Mouse (Mus musculus) heart, embryonic 13.5 days (tissue): ENCODE results near the gene Rps15. TPM values are rescaled to one million over a fixed set of nuclear protein-coding genes. Genes with fewer than 3 reads are reported as not detected.
A peak's percentile ranks its signal among the peaks of the same experiment; 100 is the strongest.

Experiments
- ATAC-seq: fragments of 200-750 bp; cut with Nextera tagmentation; 2 replicates; pipeline ENCODE4 v1.8.0; 2017; ENCODE audit warnings: moderate TSS enrichment; ENCODE audit not compliant: insufficient number of reproducible peaks, low FRiP score, low TSS enrichment; ENCODE audit errors: extremely low read depth
- H3K27ac ChIP-seq: fragments of 300-500 bp; sonication (generic); replicated peaks from 2 replicates; pipeline ENCODE4 v1.5.1; 2015; ENCODE audit warnings: moderate library complexity, mild to moderate bottlenecking, inconsistent platforms
- H3K27me3 ChIP-seq: fragments of 300-500 bp; sonication (generic); replicated peaks from 2 replicates; pipeline ENCODE4 v1.6.1; 2015; ENCODE audit warnings: mild to moderate bottlenecking, inconsistent platforms
- H3K36me3 ChIP-seq: fragments of 300-500 bp; sonication (generic); 2 replicates; pipeline ENCODE4 v1.6.1; 2015; ENCODE audit warnings: mild to moderate bottlenecking, inconsistent platforms
- H3K4me1 ChIP-seq: fragments of 300-500 bp; sonication (generic); 2 replicates; pipeline ENCODE4 v1.6.1; 2015; ENCODE audit warnings: inconsistent platforms
- H3K4me2 ChIP-seq: fragments of 300-500 bp; sonication (generic); 2 replicates; pipeline ENCODE4 v1.6.1; 2015; ENCODE audit warnings: inconsistent platforms, mild to moderate bottlenecking, moderate library complexity
- H3K4me3 ChIP-seq: fragments of 300-500 bp; sonication (generic); 2 replicates; pipeline ENCODE4 v1.5.1; 2015; ENCODE audit warnings: moderate library complexity, mild to moderate bottlenecking, inconsistent platforms
- H3K9ac ChIP-seq: fragments of 300-500 bp; sonication (generic); 2 replicates; pipeline ENCODE4 v1.6.1; 2015; ENCODE audit warnings: inconsistent platforms, mild to moderate bottlenecking, moderate library complexity
- H3K9me3 ChIP-seq: fragments of 300-500 bp; sonication (generic); 2 replicates; pipeline ENCODE4 v1.6.1; 2016; ENCODE audit warnings: inconsistent platforms
- WGBS: fragments of 180-500 bp; shearing (Covaris S2); methylation state at CpG from one replicate; pipeline ENCODE4 v1.1.7; 2015; ENCODE audit warnings: mixed read lengths; 5-methylcytosine and 5-hydroxymethylcytosine counted together
- polyA plus RNA-seq: library from polyadenylated mRNA; unstranded; fragments of >200 nt; fragmentation: Nextera tagmentation; extraction: Ambion mirVana; gene quantifications from 2 replicates; pipeline ENCODE4 v1.2.1, GENCODE M21; 2015

Gene Rps15
- polyA plus RNA-seq, 1 experiment from 2014 or later: 621 TPM

GRCm38 (mm10) chr10:80261585-80261968 lies 30.7 kb upstream of the Rps15 start:
- peak overlapping the region; percentile 98 for H3K27ac ChIP-seq
- H3K9me3 ChIP-seq: no peaks in the 10 kb centered on the region
- peak overlapping the region; percentile 70 for H3K4me3 ChIP-seq
- no peaks in the 10 kb centered on the region for H3K27me3 ChIP-seq
- H3K4me1 ChIP-seq: peaks cover 49% of the 10 kb centered on the region
- WGBS: under 1% methylated on average over 14 of the region's 14 CpGs
- H3K9ac ChIP-seq: peak overlapping the region; percentile 81
- peaks cover 25% of the 10 kb centered on the region for H3K36me3 ChIP-seq
- ATAC-seq: peak; percentile 59
- H3K4me2 ChIP-seq: peak overlapping the region; percentile 100

- peaks cover 55% of the 10 kb centered on the region for H3K4me1 ChIP-seq
- peak overlapping the region; percentile 81 for H3K9ac ChIP-seq
- H3K4me2 ChIP-seq: peak overlapping the region; percentile 100
- peak overlapping the region; percentile 70 for H3K4me3 ChIP-seq
- H3K27me3 ChIP-seq: no peaks in the 10 kb centered on the region
- no peak for ATAC-seq
- WGBS: 74% methylated on average over 12 of the region's 12 CpGs
- no peaks in the 10 kb centered on the region for H3K9me3 ChIP-seq
- H3K27ac ChIP-seq: peak overlapping the region; percentile 98
- H3K36me3 ChIP-seq: peaks cover 22% of the 10 kb centered on the region
Measured at GRCm38 (mm10) chr10:80262169-80262568, 30.1 kb upstream of the Rps15 start.

GRCm38 (mm10) chr10:80262776-80263365 lies 29.4 kb upstream of the Rps15 start:
- H3K4me3 ChIP-seq: no peak overlapping the region
- 87% methylated on average over 10 of the region's 10 CpGs for WGBS
- H3K27ac ChIP-seq: no peak overlapping the region
- ATAC-seq: no peak
- peaks cover 62% of the 10 kb centered on the region for H3K4me1 ChIP-seq
- no peak overlapping the region for H3K9ac ChIP-seq
- H3K27me3 ChIP-seq: no peaks in the 10 kb centered on the region
- no peak overlapping the region for H3K4me2 ChIP-seq
- peaks cover 23% of the 10 kb centered on the region for H3K36me3 ChIP-seq
- H3K9me3 ChIP-seq: no peaks in the 10 kb centered on the region

- peaks cover 24% of the 10 kb centered on the region for H3K36me3 ChIP-seq
- no peaks in the 10 kb centered on the region for H3K27me3 ChIP-seq
- WGBS: under 1% methylated on average over 81 of the region's 81 CpGs
- peak; percentile 45 for ATAC-seq
- H3K9me3 ChIP-seq: no peaks in the 10 kb centered on the region
- H3K9ac ChIP-seq: peak overlapping the region; percentile 100
- peak overlapping the region; percentile 93 for H3K4me2 ChIP-seq
- peak overlapping the region; percentile 87 for H3K27ac ChIP-seq
- H3K4me1 ChIP-seq: peaks cover 65% of the 10 kb centered on the region
- peak overlapping the region; percentile 96 for H3K4me3 ChIP-seq
Measured at GRCm38 (mm10) chr10:80264341-80265148, 27.7 kb upstream of the Rps15 start.

GRCm38 (mm10) chr10:80265149-80265486 lies 27.1 kb upstream of the Rps15 start:
- Histone ChIP-seq H3K4me3 (peak overlapping the region; percentile 96), H3K9me3 (no peaks in the 10 kb centered on the region), H3K4me1 (peaks cover 65% of the 10 kb centered on the region), H3K9ac (peak overlapping the region; percentile 100), H3K27me3 (no peaks in the 10 kb centered on the region), H3K27ac (peak overlapping the region; percentile 87), H3K4me2 (peak overlapping the region; percentile 93), H3K36me3 (peaks cover 28% of the 10 kb centered on the region)
- no peak for ATAC-seq
- WGBS: 0% methylated on average over 18 of the region's 18 CpGs

GRCm38 (mm10) chr10:80270099-80270498 lies 22.2 kb upstream of the Rps15 start:
- no peak for ATAC-seq
- peak overlapping the region; percentile 63 for H3K9ac ChIP-seq
- H3K36me3 ChIP-seq: peaks cover 67% of the 10 kb centered on the region
- WGBS: 77% methylated on average over 2 of the region's 2 CpGs
- peaks cover 73% of the 10 kb centered on the region for H3K4me1 ChIP-seq
- peak overlapping the region; percentile 4; the same call in 1 of the 2 replicates for H3K4me3 ChIP-seq
- H3K4me2 ChIP-seq: peak overlapping the region; percentile 20; the same call in 1 of the 2 replicates
- H3K27me3 ChIP-seq: no peaks in the 10 kb centered on the region
- H3K9me3 ChIP-seq: no peaks in the 10 kb centered on the region
- peak overlapping the region; percentile 32; the same call in 1 of the 2 replicates for H3K27ac ChIP-seq

GRCm38 (mm10) chr10:80270734-80271181 lies 21.5 kb upstream of the Rps15 start:
- no peak for ATAC-seq

GRCm38 (mm10) chr10:80271186-80271843 lies 20.9 kb upstream of the Rps15 start:
- peaks cover 79% of the 10 kb centered on the region for H3K36me3 ChIP-seq
- peak overlapping the region; percentile 63; the same call in 1 of the 2 replicates for H3K9ac ChIP-seq
- no peak overlapping the region for H3K4me3 ChIP-seq
- no peaks in the 10 kb centered on the region for H3K27me3 ChIP-seq
- no peaks in the 10 kb centered on the region for H3K9me3 ChIP-seq
- 0 out of 2 replicates have a peak overlapping the region, but pooled peaks have one; percentile 32 for H3K27ac ChIP-seq
- no peak overlapping the region; the same call in 1 of the 2 replicates for H3K4me2 ChIP-seq
- ATAC-seq: no peak
- peaks cover 65% of the 10 kb centered on the region for H3K4me1 ChIP-seq
- WGBS: 71% methylated on average over 5 of the region's 5 CpGs

More at GRCm38 (mm10) chr10:80270734-80271181, 21.5 kb upstream of the Rps15 start:
- H3K4me3 ChIP-seq: peak overlapping the region; percentile 4; the same call in 1 of the 2 replicates
- H3K4me2 ChIP-seq: peak overlapping the region; percentile 20; the same call in 1 of the 2 replicates
- WGBS: 57% methylated on average over 6 of the region's 6 CpGs
- H3K36me3 ChIP-seq: peaks cover 74% of the 10 kb centered on the region
- H3K27me3 ChIP-seq: no peaks in the 10 kb centered on the region
- H3K9me3 ChIP-seq: no peaks in the 10 kb centered on the region
- peak overlapping the region; percentile 32; the same call in 1 of the 2 replicates for H3K27ac ChIP-seq
- peak overlapping the region; percentile 63 for H3K9ac ChIP-seq
- H3K4me1 ChIP-seq: peaks cover 70% of the 10 kb centered on the region

GRCm38 (mm10) chr10:80271870-80272585 lies 20.2 kb upstream of the Rps15 start:
- peak overlapping the region; percentile 11; the same call in 1 of the 2 replicates for H3K9ac ChIP-seq
- 82% methylated on average over 8 of the region's 8 CpGs for WGBS
- H3K4me1 ChIP-seq: peaks cover 57% of the 10 kb centered on the region
- H3K27ac ChIP-seq: no peak overlapping the region
- H3K9me3 ChIP-seq: no peaks in the 10 kb centered on the region
- H3K4me3 ChIP-seq: no peak overlapping the region
- no peaks in the 10 kb centered on the region for H3K27me3 ChIP-seq
- no peak for ATAC-seq
- H3K4me2 ChIP-seq: no peak overlapping the region
- peaks cover 85% of the 10 kb centered on the region for H3K36me3 ChIP-seq

GRCm38 (mm10) chr10:80273847-80274246 lies 18.4 kb upstream of the Rps15 start:
- no peaks in the 10 kb centered on the region for H3K27me3 ChIP-seq
- no peak overlapping the region for H3K27ac ChIP-seq
- peaks cover 88% of the 10 kb centered on the region for H3K36me3 ChIP-seq
- H3K9ac ChIP-seq: no peak overlapping the region
- WGBS: 72% methylated on average over 3 of the region's 3 CpGs
- H3K4me2 ChIP-seq: no peak overlapping the region
- H3K9me3 ChIP-seq: no peaks in the 10 kb centered on the region
- ATAC-seq: no peak
- peaks cover 39% of the 10 kb centered on the region for H3K4me1 ChIP-seq
- H3K4me3 ChIP-seq: no peak overlapping the region
